Mouse (Mus musculus) intestine, embryonic 15.5 days (tissue): ENCODE results near the gene Olfr145. TPM values are rescaled to one million over a fixed set of nuclear protein-coding genes. Genes with fewer than 3 reads are reported as not detected.

Experiments
- ATAC-seq: fragments of 200-750 bp; cut with Nextera tagmentation; 2 replicates; pipeline ENCODE4 v1.8.0; 2017; ENCODE audit warnings: moderate TSS enrichment, moderate library complexity
- H3K27ac ChIP-seq: fragments of 300-500 bp; sonication (generic); 2 replicates; pipeline ENCODE4 v1.5.1; 2015; ENCODE audit warnings: mild to moderate bottlenecking, inconsistent platforms
- H3K27me3 ChIP-seq: fragments of 300-500 bp; sonication (generic); replicated peaks from 2 replicates; pipeline ENCODE4 v1.6.1; 2015; ENCODE audit warnings: inconsistent platforms
- H3K36me3 ChIP-seq: fragments of 300-500 bp; sonication (generic); 2 replicates; pipeline ENCODE4 v1.6.1; 2015; ENCODE audit warnings: inconsistent platforms
- H3K4me1 ChIP-seq: fragments of 300-500 bp; sonication (generic); replicated peaks from 2 replicates; pipeline ENCODE4 v1.6.1; 2015; ENCODE audit warnings: inconsistent platforms
- H3K4me2 ChIP-seq: fragments of 300-500 bp; sonication (generic); replicated peaks from 2 replicates; pipeline ENCODE4 v1.6.1; 2015; ENCODE audit warnings: mild to moderate bottlenecking, inconsistent platforms
- H3K4me3 ChIP-seq: fragments of 300-500 bp; sonication (generic); replicated peaks from 2 replicates; pipeline ENCODE4 v1.5.1; 2015; ENCODE audit warnings: inconsistent platforms
- H3K9ac ChIP-seq: fragments of 300-500 bp; sonication (generic); 2 replicates; pipeline ENCODE4 v1.6.1; 2015; ENCODE audit warnings: inconsistent platforms
- H3K9me3 ChIP-seq: fragments of 300-500 bp; sonication (generic); 2 replicates; pipeline ENCODE4 v1.6.1; 2016; ENCODE audit warnings: inconsistent platforms
- WGBS: fragments of 180-500 bp; shearing (Covaris S2); methylation state at CpG from one replicate; pipeline ENCODE4 v1.1.7; 2015; 5-methylcytosine and 5-hydroxymethylcytosine counted together
- polyA plus RNA-seq: library from polyadenylated mRNA; unstranded; fragments of >200 nt; fragmentation: Nextera tagmentation; extraction: Ambion mirVana; gene quantifications from 2 replicates; pipeline ENCODE4 v1.2.1, GENCODE M21; 2015

Gene Olfr145
- polyA plus RNA-seq, 1 experiment from 2014 or later, result not detected

DNA sequence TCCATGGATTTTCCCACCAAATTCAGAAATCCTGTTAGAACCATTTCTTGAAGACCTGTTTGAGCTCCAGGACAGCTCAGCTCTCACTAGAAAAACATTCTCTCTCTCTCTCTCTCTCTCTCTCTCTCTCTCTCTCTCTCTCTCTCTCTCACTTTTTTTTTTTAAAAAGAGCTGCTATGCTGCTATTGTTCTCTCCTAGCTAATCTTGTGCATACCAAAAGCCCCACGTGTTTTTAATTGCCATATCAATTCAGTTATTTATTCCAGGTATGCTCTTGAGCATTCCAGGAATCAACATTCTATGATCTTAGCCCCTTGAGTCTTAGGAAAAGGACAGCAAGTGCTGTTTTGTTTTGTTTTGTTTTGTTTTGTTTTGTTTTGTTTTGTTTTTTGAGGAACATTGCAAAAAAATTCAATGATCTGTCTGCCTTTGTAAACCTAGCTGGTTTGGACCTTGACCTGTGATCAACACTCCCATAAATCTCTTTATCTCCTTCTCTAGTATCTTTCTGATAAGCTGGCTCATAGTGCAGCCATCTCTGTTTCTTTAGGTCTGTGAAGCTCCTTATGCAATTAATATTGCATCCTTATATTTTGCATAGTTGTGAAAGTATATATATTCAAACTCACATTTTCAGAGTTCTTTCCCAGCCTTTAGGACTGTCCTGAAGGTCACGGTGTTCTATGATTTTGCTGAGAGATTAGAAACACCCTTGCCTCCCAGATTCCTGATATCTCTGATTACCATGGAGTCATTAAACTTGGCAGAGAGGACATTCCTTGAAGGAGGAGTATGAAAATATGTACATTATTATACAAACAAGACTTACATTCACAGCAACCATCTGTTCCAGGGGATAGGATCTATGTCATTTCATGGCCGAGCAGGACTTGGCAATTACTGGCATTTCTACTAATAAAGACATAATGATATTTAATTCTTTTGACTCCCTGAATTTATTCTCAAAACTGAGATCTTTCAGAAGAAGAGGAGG is 29.8 kb downstream of the Olfr145 start:
- no peaks in the 10 kb centered on the region for H3K9me3 ChIP-seq
- WGBS, result 34% methylated on average over 3 of the region's 3 CpGs
- H3K4me3 ChIP-seq, result no peak overlapping the region
- no peak overlapping the region for H3K27ac ChIP-seq
- no peaks in the 10 kb centered on the region for H3K36me3 ChIP-seq
- no peak overlapping the region for H3K4me2 ChIP-seq
- no peak overlapping the region for H3K9ac ChIP-seq
- peak; percentile 93 for ATAC-seq
- no peaks in the 10 kb centered on the region for H3K27me3 ChIP-seq
- H3K4me1 ChIP-seq, result no peaks in the 10 kb centered on the region

GRCm38 (mm10) chr9:37932519-37932918 is 36.0 kb downstream of the Olfr145 start:
- no peaks in the 10 kb centered on the region for H3K4me1 ChIP-seq
- H3K36me3 ChIP-seq, result no peaks in the 10 kb centered on the region
- H3K27me3 ChIP-seq, result no peaks in the 10 kb centered on the region
- H3K9me3 ChIP-seq, result no peaks in the 10 kb centered on the region
- H3K4me3 ChIP-seq, result no peak overlapping the region
- peak; percentile 66; the same call in 1 of the 2 replicates for ATAC-seq
- H3K4me2 ChIP-seq, result no peak overlapping the region
- no peak overlapping the region for H3K9ac ChIP-seq
- WGBS, result 11% methylated on average over 11 of the region's 11 CpGs
- no peak overlapping the region for H3K27ac ChIP-seq

GRCm38 (mm10) chr9:37934146-37934545 is 37.6 kb downstream of the Olfr145 start:
- H3K4me3 ChIP-seq, result no peak overlapping the region
- H3K27me3 ChIP-seq, result no peaks in the 10 kb centered on the region
- ATAC-seq, result no peak
- no peak overlapping the region for H3K27ac ChIP-seq
- H3K4me2 ChIP-seq, result no peak overlapping the region
- no peaks in the 10 kb centered on the region for H3K4me1 ChIP-seq
- no peaks in the 10 kb centered on the region for H3K9me3 ChIP-seq
- no peak overlapping the region for H3K9ac ChIP-seq
- H3K36me3 ChIP-seq, result no peaks in the 10 kb centered on the region

- Histone ChIP-seq H3K4me1 (no peaks in the 10 kb centered on the region), H3K27ac (no peak overlapping the region), H3K9me3 (no peaks in the 10 kb centered on the region), H3K4me3 (no peak overlapping the region), H3K4me2 (no peak overlapping the region), H3K27me3 (no peaks in the 10 kb centered on the region), H3K9ac (no peak overlapping the region), H3K36me3 (no peaks in the 10 kb centered on the region)
- no peak for ATAC-seq
- 97% methylated on average over 2 of the region's 2 CpGs for WGBS
Measured at GRCm38 (mm10) chr9:37941167-37941566, 44.6 kb downstream of the Olfr145 start.

Other genes with a start within 250 kb of the Olfr145 start
- gene Tbrg1, start 239.4 kb upstream of the Olfr145 start, polyA plus RNA-seq, result 162 and 171 TPM in 2 replicates
- not detected in 2 replicates for gene Panx3, start 227.5 kb upstream of the Olfr145 start, polyA plus RNA-seq
- gene Olfr160, start 180.5 kb upstream of the Olfr145 start, polyA plus RNA-seq, result not detected in 2 replicates
- gene Olfr874, start 151.6 kb upstream of the Olfr145 start, polyA plus RNA-seq, result not detected in 2 replicates
- gene Olfr875, start 124.9 kb upstream of the Olfr145 start, polyA plus RNA-seq, result not detected in 2 replicates
- not detected in 2 replicates for gene Olfr876, start 93.7 kb upstream of the Olfr145 start, polyA plus RNA-seq
- gene Olfr877, start 42.5 kb upstream of the Olfr145 start, polyA plus RNA-seq, result not detected in 2 replicates
- gene Olfr878, start 21.1 kb downstream of the Olfr145 start, polyA plus RNA-seq, result not detected in 2 replicates
- gene Olfr881, start 95.1 kb downstream of the Olfr145 start, polyA plus RNA-seq, result not detected in 2 replicates
- gene Olfr883, start 129.1 kb downstream of the Olfr145 start, polyA plus RNA-seq, result not detected in 2 replicates
- not detected in 2 replicates for gene Olfr884, start 149.8 kb downstream of the Olfr145 start, polyA plus RNA-seq
- not detected in 2 replicates for gene Olfr885, start 164.6 kb downstream of the Olfr145 start, polyA plus RNA-seq
- gene Olfr887, start 187.3 kb downstream of the Olfr145 start, polyA plus RNA-seq, result not detected in 2 replicates
- not detected in 2 replicates for gene Olfr888, start 211.4 kb downstream of the Olfr145 start, polyA plus RNA-seq
- gene Olfr889, start 218.5 kb downstream of the Olfr145 start, polyA plus RNA-seq, result 0.04 and 0.08 TPM in 2 replicates
- not detected in 2 replicates for gene Olfr890, start 245.8 kb downstream of the Olfr145 start, polyA plus RNA-seq